Mouse (Mus musculus) MEL (cell line): Measurements from ENCODE around the gene Parp12. TPM values are rescaled to one million over a fixed set of nuclear protein-coding genes. Genes with fewer than 3 reads are reported as not detected.

Experiments
- DNase-seq: peaks from one replicate; pipeline ENCODE4 v3.0.0; 2011; ENCODE audit warnings: low read depth, low spot score
- H3K27ac ChIP-seq: 2 replicates; pipeline ENCODE4 v1.5.1; 2012; ENCODE audit warnings: low read depth, mild to moderate bottlenecking, control low read depth, low read length, moderate library complexity; ENCODE audit not compliant: control insufficient read depth
- H3K27me3 ChIP-seq, 2 experiments: fragments of 150-350 bp in 1 of 2; sonication (generic) in 1 of 2; 2 replicates each; pipeline ENCODE4 v1.6.1; 2012; ENCODE audit warnings: low read length in 2 of 2, mild to moderate bottlenecking in 2 of 2, improper control_type of control experiment in 1 of 2, moderate library complexity in 1 of 2; ENCODE audit not compliant: insufficient read depth in 2 of 2, control insufficient read depth in 1 of 2
- H3K36me3 ChIP-seq, 2 experiments: 2 replicates each; pipeline ENCODE4 v1.6.1; 2012 to 2014; ENCODE audit warnings: low read length in 2 of 2, improper control_type of control experiment in 1 of 2, inconsistent platforms in 1 of 2, mild to moderate bottlenecking in 1 of 2; ENCODE audit not compliant: insufficient read depth in 2 of 2, control insufficient read depth in 1 of 2
- H3K4me1 ChIP-seq, 2 experiments: fragments of 150-350 bp in 1 of 2; sonication (generic) in 1 of 2; 2 replicates each; pipeline ENCODE4 v1.6.1; 2012; ENCODE audit warnings: low read length in 2 of 2, improper control_type of control experiment in 1 of 2, mild to moderate bottlenecking in 1 of 2; ENCODE audit not compliant: insufficient read depth in 2 of 2, control insufficient read depth in 1 of 2
- H3K4me3 ChIP-seq, 2 experiments: fragments of 150-350 bp in 1 of 2; sonication (generic) in 1 of 2; 2 replicates each; pipeline ENCODE4 v1.5.1; 2012; ENCODE audit warnings: low read depth in 2 of 2, low read length in 2 of 2, mild to moderate bottlenecking in 2 of 2, moderate library complexity in 2 of 2, control low read depth in 1 of 2, improper control_type of control experiment in 1 of 2; ENCODE audit not compliant: control insufficient read depth in 1 of 2, insufficient read depth in 1 of 2
- H3K79me2 ChIP-seq: 2 replicates; pipeline ENCODE4 v1.6.1; 2012; ENCODE audit warnings: mild to moderate bottlenecking, low read length, moderate library complexity; ENCODE audit not compliant: control insufficient read depth, poor library complexity, insufficient read depth
- H3K9ac ChIP-seq: 2 replicates; pipeline ENCODE4 v1.6.1; 2012; ENCODE audit warnings: low read depth, mild to moderate bottlenecking, control low read depth, low read length, moderate library complexity; ENCODE audit not compliant: control insufficient read depth, poor library complexity, severe bottlenecking
- H3K9me3 ChIP-seq: fragments of 150-350 bp; sonication (generic); replicated peaks from 2 replicates; pipeline ENCODE4 v1.6.1; 2012; ENCODE audit warnings: mild to moderate bottlenecking, low read length, improper control_type of control experiment, moderate library complexity; ENCODE audit not compliant: insufficient read depth
- BHLHE40 ChIP-seq: IDR thresholded peaks from 2 replicates; pipeline ENCODE4 v1.6.1; 2012; ENCODE audit warnings: low read depth, mild to moderate bottlenecking, inconsistent platforms, low read length, improper control_type of control experiment, borderline replicate concordance
- CHD1 ChIP-seq: IDR thresholded peaks from 2 replicates; pipeline ENCODE4 v1.6.1; 2012; ENCODE audit warnings: low read depth, mild to moderate bottlenecking, inconsistent platforms, low read length, improper control_type of control experiment
- CHD2 ChIP-seq: IDR thresholded peaks from 2 replicates; pipeline ENCODE4 v1.6.1; 2011; ENCODE audit warnings: low read length, improper control_type of control experiment
- CTCF ChIP-seq, 3 experiments: IDR thresholded peaks in 2 of 3; conservative IDR thresholded peaks in 1 of 3; 2 replicates each; pipeline ENCODE4 v1.5.1; 2011 to 2012; ENCODE audit warnings: low read length in 3 of 3, low read depth in 2 of 3, mild to moderate bottlenecking in 2 of 3, improper control_type of control experiment in 1 of 3, inconsistent platforms in 1 of 3, mixed read lengths in 1 of 3, moderate library complexity in 1 of 3; ENCODE audit not compliant: control insufficient read depth in 1 of 3, insufficient read depth in 1 of 3, poor library complexity in 1 of 3, severe bottlenecking in 1 of 3
- E2F4 ChIP-seq: IDR thresholded peaks from 2 replicates; pipeline ENCODE4 v1.6.1; 2011; ENCODE audit warnings: low read depth, low read length, improper control_type of control experiment, borderline replicate concordance
- ELF1 ChIP-seq: IDR thresholded peaks from 2 replicates; pipeline ENCODE4 v1.6.1; 2014; ENCODE audit warnings: low read depth, mild to moderate bottlenecking, inconsistent platforms, low read length, improper control_type of control experiment, moderate library complexity
- HCFC1 ChIP-seq: IDR thresholded peaks from 2 replicates; pipeline ENCODE4 v1.6.1; 2012; ENCODE audit warnings: low read depth, mild to moderate bottlenecking, inconsistent platforms, low read length, improper control_type of control experiment, moderate library complexity
- JUND ChIP-seq: IDR thresholded peaks from 2 replicates; pipeline ENCODE4 v1.6.1; 2011; ENCODE audit warnings: low read depth, mild to moderate bottlenecking, improper control_type of control experiment, low read length
- KAT2A ChIP-seq: conservative IDR thresholded peaks from 2 replicates; pipeline ENCODE4 v1.6.1; 2012; ENCODE audit warnings: low read depth, low read length, improper control_type of control experiment, inconsistent platforms
- MAX ChIP-seq: IDR thresholded peaks from 2 replicates; pipeline ENCODE4 v1.6.1; 2011; ENCODE audit warnings: low read length, improper control_type of control experiment
- MAZ ChIP-seq: IDR thresholded peaks from 2 replicates; pipeline ENCODE4 v1.6.1; 2012; ENCODE audit warnings: low read depth, mild to moderate bottlenecking, inconsistent platforms, low read length, improper control_type of control experiment
- MEF2A ChIP-seq: IDR thresholded peaks from 2 replicates; pipeline ENCODE4 v1.6.1; 2014; ENCODE audit warnings: low read depth, mild to moderate bottlenecking, inconsistent platforms, low read length, improper control_type of control experiment; ENCODE audit not compliant: poor library complexity, insufficient replicate concordance, severe bottlenecking; ENCODE audit errors: extremely low read depth
- MXI1 ChIP-seq: IDR thresholded peaks from 2 replicates; pipeline ENCODE4 v1.6.1; 2011; ENCODE audit warnings: mild to moderate bottlenecking, low read depth, low read length, improper control_type of control experiment
- MYB ChIP-seq: IDR thresholded peaks from 2 replicates; pipeline ENCODE4 v1.6.1; 2011; ENCODE audit warnings: mild to moderate bottlenecking, low read depth, low read length, improper control_type of control experiment
- NELFE ChIP-seq: IDR thresholded peaks from 2 replicates; pipeline ENCODE4 v1.6.1; 2011; ENCODE audit warnings: low read depth, low read length, improper control_type of control experiment
- NRF1 ChIP-seq: IDR thresholded peaks from 2 replicates; pipeline ENCODE4 v1.6.1; 2014; ENCODE audit warnings: low read depth, mild to moderate bottlenecking, inconsistent platforms, low read length, improper control_type of control experiment, moderate library complexity; ENCODE audit not compliant: poor library complexity, insufficient read depth, severe bottlenecking
- POLR2AphosphoS5 ChIP-seq: IDR thresholded peaks from 2 replicates; pipeline ENCODE4 v1.6.1; 2012; ENCODE audit warnings: low read depth, borderline replicate concordance, mild to moderate bottlenecking, inconsistent platforms, low read length, moderate library complexity, mixed read lengths
- TAL1 ChIP-seq: IDR thresholded peaks from 2 replicates; pipeline ENCODE4 v1.6.1; 2012; ENCODE audit warnings: mild to moderate bottlenecking, inconsistent platforms, low read length, moderate library complexity, mixed read lengths
- TBP ChIP-seq: IDR thresholded peaks from 2 replicates; pipeline ENCODE4 v1.8.0; 2011; ENCODE audit warnings: low read depth, low read length, improper control_type of control experiment
- UBTF ChIP-seq: IDR thresholded peaks from 2 replicates; pipeline ENCODE4 v1.6.1; 2012; ENCODE audit warnings: low read depth, mild to moderate bottlenecking, inconsistent platforms, low read length, improper control_type of control experiment, moderate library complexity, borderline replicate concordance; ENCODE audit not compliant: insufficient read depth
- USF1 ChIP-seq: IDR thresholded peaks from 2 replicates; pipeline ENCODE4 v1.6.1; 2014; ENCODE audit warnings: low read depth, mild to moderate bottlenecking, inconsistent platforms, low read length, improper control_type of control experiment, moderate library complexity
- ZNF384 ChIP-seq: IDR thresholded peaks from 2 replicates; pipeline ENCODE4 v1.6.1; 2012; ENCODE audit warnings: low read depth, mild to moderate bottlenecking, inconsistent platforms, low read length, improper control_type of control experiment
- polyA plus RNA-seq, 2 experiments: library from polyadenylated mRNA; stranded (reverse) in 1 of 2; unstranded in 1 of 2; fragments of >175 nt in 1 of 2; fragments of >200 nt in 1 of 2; gene quantifications; 2 replicates each; pipeline versions ENCODE4 v1.2.1 to v1.2.4; 2012; ENCODE audit warnings: low replicate concordance in 2 of 2, low read depth in 1 of 2; ENCODE audit not compliant: insufficient read length in 2 of 2, insufficient read depth in 1 of 2, missing spikeins in 1 of 2
- total RNA-seq: library from RNA; depleted of rRNA; stranded (reverse); fragments of 300-350 nt; gene quantifications from 2 replicates; pipeline ENCODE4 v1.2.3, GENCODE M21; 2012

Gene Parp12
- total and polyA plus RNA-seq, 3 experiments, result 5.2 to 8.6 TPM; not detected in 1

GRCm38 (mm10) chr6:39052636-39053035, 65.5 kb downstream of the Parp12 start:
- Histone ChIP-seq H3K36me3 (no peaks in the 10 kb centered on the region), H3K9ac (no peak overlapping the region), H3K9me3 (no peaks in the 10 kb centered on the region), H3K79me2 (no peaks in the 10 kb centered on the region), H3K4me3 (no peak overlapping the region), H3K27ac (no peak overlapping the region), H3K27me3 (no peaks in the 10 kb centered on the region)
- TF ChIP-seq CTCF (IDR thresholded peaks at IDR 0.05 in 2 of 3, conservative IDR thresholded peaks at IDR 0.05 in 1 of 3; ENCODE audit: control insufficient read depth in 1 of 3, insufficient read depth in 1 of 3, low read depth in 2 of 3, low read length in 3 of 3, poor library complexity in 1 of 3, severe bottlenecking in 1 of 3) (no peak), HCFC1 (no peak), NRF1 (no peak), MEF2A (no peak), CHD2 (no peak), BHLHE40 (no peak), E2F4 (no peak)
- TF ChIP-seq, all 39 proteins: peak for 0
- no peak for DNase-seq
- no peaks in the 10 kb centered on the region for H3K4me1 ChIP-seq

GRCm38 (mm10) chr6:39051799-39052556, 66.2 kb downstream of the Parp12 start:
- no peak for DNase-seq
- Histone ChIP-seq H3K27me3 (no peaks in the 10 kb centered on the region), H3K4me1 (no peaks in the 10 kb centered on the region; a peak in 1 of 4 replicates), H3K9me3 (no peaks in the 10 kb centered on the region), H3K9ac (no peak overlapping the region), H3K4me3 (no peak overlapping the region), H3K79me2 (no peaks in the 10 kb centered on the region), H3K27ac (no peak overlapping the region), H3K36me3 (no peaks in the 10 kb centered on the region)
- no peak for TF ChIP-seq CHD1
- TF ChIP-seq NELFE, result no peak
- TF ChIP-seq JUND, result no peak
- TF ChIP-seq POLR2AphosphoS5, result no peak
- TF ChIP-seq CHD2, result no peak
- TF ChIP-seq BHLHE40, result no peak
- no peak for TF ChIP-seq MAZ
- no peak for TF ChIP-seq MEF2A
- TF ChIP-seq KAT2A, result no peak
- no peak for TF ChIP-seq ELF1
- no peak for TF ChIP-seq UBTF
- no peak for TF ChIP-seq TAL1
- no peak for TF ChIP-seq MAX
- no peak for TF ChIP-seq MXI1
- no peak for TF ChIP-seq MYB
- TF ChIP-seq USF1, result no peak
- TF ChIP-seq TBP, result no peak
- TF ChIP-seq E2F4, result no peak
- TF ChIP-seq ZNF384, result no peak
